Comparison of ENCODE assay signal across 10 mouse cellular contexts in genomic region chr1:170839685-170840084, GRCm38 (mm10). TPM values are rescaled to one million over a fixed set of nuclear protein-coding genes. Genes with fewer than 3 reads are reported as not detected.
DNase-seq lines count a peak whose midpoint lies in the region; ATAC-seq and TF ChIP-seq lines count a peak whose summit lies in the region.
"Had no signal": no experiment of that assay in that cellular context is flagged by ENCODE, and none has a peak within 500 bp of the region (broad histone marks: within the 10 kb centered on the region; RNA-seq: fewer than 3 reads in every experiment).

No protein-coding gene starts in this region.

- no peak overlapping the region for H3K27ac ChIP-seq in intestine, postnatal 0 days (ENCODE audit: low read depth, low read length)
- H3K27ac ChIP-seq in intestine, embryonic 15.5 days = no peak overlapping the region
- no peak overlapping the region for H3K27ac ChIP-seq in embryonic facial prominence, embryonic 14.5 days (replicated peaks; ENCODE audit: low read depth, low read length)
- H3K27ac ChIP-seq: embryonic facial prominence, embryonic 15.5 days; hindbrain, embryonic 15.5 days had no signal

- peak; percentile 76 for TF ChIP-seq CTCF in intestine, postnatal 0 days (IDR thresholded peaks at IDR 0.05; ENCODE audit: low read depth)

- peaks cover 18% of the 10 kb centered on the region for H3K36me3 ChIP-seq in intestine, postnatal 0 days (ENCODE audit: control insufficient read depth, insufficient read depth)
- H3K36me3 ChIP-seq in intestine, embryonic 15.5 days = no peaks in the 10 kb centered on the region
- H3K36me3 ChIP-seq in embryonic facial prominence, embryonic 14.5 days (ENCODE audit: control insufficient read depth, insufficient read depth, low read length) = peaks cover 11% of the 10 kb centered on the region; the same call in 1 of the 2 replicates
- H3K36me3 ChIP-seq: hindbrain, embryonic 15.5 days had no signal

- no peaks in the 10 kb centered on the region for H3K4me1 ChIP-seq in intestine, postnatal 0 days (replicated peaks; ENCODE audit: control insufficient read depth, insufficient read depth, low read length)
- no peaks in the 10 kb centered on the region for H3K4me1 ChIP-seq in intestine, embryonic 15.5 days (replicated peaks)
- H3K4me1 ChIP-seq in embryonic facial prominence, embryonic 14.5 days (ENCODE audit: control insufficient read depth, insufficient read depth, low read length) = no peaks in the 10 kb centered on the region
- H3K4me1 ChIP-seq: embryonic facial prominence, embryonic 15.5 days; hindbrain, embryonic 15.5 days had no signal

- H3K4me2 ChIP-seq in intestine, postnatal 0 days (replicated peaks; ENCODE audit: low read depth) = no peak overlapping the region
- H3K4me2 ChIP-seq in intestine, embryonic 15.5 days (replicated peaks) = no peak overlapping the region
- no peak overlapping the region for H3K4me2 ChIP-seq in embryonic facial prominence, embryonic 14.5 days (ENCODE audit: low read depth, low read length)
- H3K4me2 ChIP-seq: embryonic facial prominence, embryonic 15.5 days; hindbrain, embryonic 15.5 days had no signal

- H3K9me3 ChIP-seq in intestine, postnatal 0 days (ENCODE audit: control insufficient read depth) = no peaks in the 10 kb centered on the region
- H3K9me3 ChIP-seq in intestine, embryonic 15.5 days = no peaks in the 10 kb centered on the region
- H3K9me3 ChIP-seq in embryonic facial prominence, embryonic 14.5 days (ENCODE audit: control insufficient read depth, low read length) = no peaks in the 10 kb centered on the region
- H3K9me3 ChIP-seq: embryonic facial prominence, embryonic 15.5 days; hindbrain, embryonic 15.5 days had no signal

- no peak for ATAC-seq in intestine, postnatal 0 days
- no peak for ATAC-seq in intestine, embryonic 15.5 days
- ATAC-seq in embryonic facial prominence, embryonic 14.5 days (ENCODE audit: low read depth) = no peak

- no peaks in the 10 kb centered on the region for H3K27me3 ChIP-seq in intestine, postnatal 0 days (replicated peaks; ENCODE audit: control insufficient read depth, insufficient read depth, low read length)
- no peaks in the 10 kb centered on the region for H3K27me3 ChIP-seq in intestine, embryonic 15.5 days (replicated peaks)
- H3K27me3 ChIP-seq in embryonic facial prominence, embryonic 14.5 days (replicated peaks; ENCODE audit: control insufficient read depth, insufficient read depth, low read length) = no peaks in the 10 kb centered on the region
- H3K27me3 ChIP-seq: embryonic facial prominence, embryonic 15.5 days; hindbrain, embryonic 15.5 days had no signal

- no peak overlapping the region for H3K9ac ChIP-seq in intestine, postnatal 0 days (ENCODE audit: low read depth, low read length)
- no peak overlapping the region for H3K9ac ChIP-seq in intestine, embryonic 15.5 days
- H3K9ac ChIP-seq in embryonic facial prominence, embryonic 14.5 days (ENCODE audit: low read depth, low read length) = no peak overlapping the region
- H3K9ac ChIP-seq: embryonic facial prominence, embryonic 15.5 days; hindbrain, embryonic 15.5 days had no signal

- H3K4me3 ChIP-seq in intestine, postnatal 0 days (ENCODE audit: low read depth, low read length) = no peak overlapping the region
- H3K4me3 ChIP-seq in intestine, embryonic 15.5 days (replicated peaks) = no peak overlapping the region
- no peak overlapping the region for H3K4me3 ChIP-seq in embryonic facial prominence, embryonic 14.5 days (ENCODE audit: low read depth, low read length)
- H3K4me3 ChIP-seq: embryonic facial prominence, embryonic 15.5 days; hindbrain, embryonic 15.5 days had no signal

- peak; percentile 57 for DNase-seq in thymus, postnatal 0 days (ENCODE audit: low spot score)
- DNase-seq in thymus, postnatal 14 days = no peak
- DNase-seq in embryonic facial prominence, embryonic 14.5 days (ENCODE audit: low spot score) = peak; percentile 66
- no peak for DNase-seq in adrenal gland, adult 18-20 months (ENCODE audit: low spot score in 2 of 2)
- no peak for DNase-seq in urinary bladder, postnatal 4 days (ENCODE audit: low spot score in 2 of 2)
- DNase-seq: adrenal gland, adult 8-10 months had no signal

RNA-seq across cellular contexts. Expression of gene Atf6, which starts 27.9 kb away (rescaled TPM):
- polyA plus RNA-seq in intestine, postnatal 0 days (2015; fragmentation: Nextera tagmentation; extraction: Ambion mirVana) = 5.4 and 6.2 TPM in 2 replicates
- polyA plus RNA-seq in intestine, embryonic 15.5 days (2015; fragmentation: Nextera tagmentation; extraction: Ambion mirVana) = 8.8 TPM in 2 replicates
- 5.9 and 6.1 TPM in 2 replicates for polyA plus RNA-seq in thymus, postnatal 0 days (2015; fragmentation: Nextera tagmentation; extraction: Ambion mirVana)
- polyA plus RNA-seq in embryonic facial prominence, embryonic 14.5 days (2014; fragmentation: Nextera tagmentation; extraction: Ambion mirVana) = 10.8 and 11.7 TPM in 2 replicates
- 10 to 100 TPM; 34.8 to 36.9 TPM for total RNA-seq in adrenal gland, adult 18-20 months (2021)

RNA-seq across cellular contexts. Expression of gene Gm26620, which starts 45.2 kb away (rescaled TPM):
- polyA plus RNA-seq in intestine, postnatal 0 days (2015; fragmentation: Nextera tagmentation; extraction: Ambion mirVana) = 9.5 and 9.7 TPM in 2 replicates
- polyA plus RNA-seq in intestine, embryonic 15.5 days (2015; fragmentation: Nextera tagmentation; extraction: Ambion mirVana) = 2.2 and 2.4 TPM in 2 replicates
- polyA plus RNA-seq in thymus, postnatal 0 days (2015; fragmentation: Nextera tagmentation; extraction: Ambion mirVana) = 0.34 and 0.45 TPM in 2 replicates
- 1.1 and 1.5 TPM in 2 replicates for polyA plus RNA-seq in embryonic facial prominence, embryonic 14.5 days (2014; fragmentation: Nextera tagmentation; extraction: Ambion mirVana)
- under 1 TPM; 0.51 to 0.53 TPM for total RNA-seq in adrenal gland, adult 18-20 months (2021)

RNA-seq across cellular contexts. Expression of gene Dusp12, which starts 45.7 kb away (rescaled TPM):
- 65.1 and 79.2 TPM in 2 replicates for polyA plus RNA-seq in intestine, postnatal 0 days (2015; fragmentation: Nextera tagmentation; extraction: Ambion mirVana)
- polyA plus RNA-seq in intestine, embryonic 15.5 days (2015; fragmentation: Nextera tagmentation; extraction: Ambion mirVana) = 61.1 and 62.9 TPM in 2 replicates
- polyA plus RNA-seq in thymus, postnatal 0 days (2015; fragmentation: Nextera tagmentation; extraction: Ambion mirVana) = 30.0 and 30.5 TPM in 2 replicates
- 43.7 and 44.7 TPM in 2 replicates for polyA plus RNA-seq in embryonic facial prominence, embryonic 14.5 days (2014; fragmentation: Nextera tagmentation; extraction: Ambion mirVana)
- total RNA-seq in adrenal gland, adult 18-20 months (2021) = 10 to 100 TPM; 13.5 to 18.2 TPM

Comparison
In these comparisons a context has a peak if more than half of its experiments do, and no peak if none do; other contexts are left out.
1. DNase-seq: peak in thymus, postnatal 0 days (single experiment) and embryonic facial prominence, embryonic 14.5 days (single experiment); none in thymus, postnatal 14 days (single experiment), adrenal gland, adult 18-20 months (0 of 2) and urinary bladder, postnatal 4 days (0 of 2).